Mouse (Mus musculus) frontal cortex, postnatal 14 days (tissue): ENCODE results near the gene Cct3.
A peak's percentile ranks its signal among the peaks of the same experiment; 100 is the strongest.
"Not testable (repeated sequence)": the region's sequence is repeated elsewhere in the genome, so short reads cannot be mapped to it uniquely, and the experiment has no call there.

Source experiments
- DNase-seq, 2 experiments: peaks; one replicate each; pipeline ENCODE4 v3.0.0; 2022; ENCODE audit warnings: low spot score in 2 of 2

Cct3 gene

GRCm38 (mm10) chr3:88291970-88292369, 4.9 kb upstream of the Cct3 start:
- no peak for DNase-seq

- DNase-seq = not testable (repeated sequence)
Observed at GRCm38 (mm10) chr3:88295272-88295671, 1.6 kb upstream of the Cct3 start.

DNA sequence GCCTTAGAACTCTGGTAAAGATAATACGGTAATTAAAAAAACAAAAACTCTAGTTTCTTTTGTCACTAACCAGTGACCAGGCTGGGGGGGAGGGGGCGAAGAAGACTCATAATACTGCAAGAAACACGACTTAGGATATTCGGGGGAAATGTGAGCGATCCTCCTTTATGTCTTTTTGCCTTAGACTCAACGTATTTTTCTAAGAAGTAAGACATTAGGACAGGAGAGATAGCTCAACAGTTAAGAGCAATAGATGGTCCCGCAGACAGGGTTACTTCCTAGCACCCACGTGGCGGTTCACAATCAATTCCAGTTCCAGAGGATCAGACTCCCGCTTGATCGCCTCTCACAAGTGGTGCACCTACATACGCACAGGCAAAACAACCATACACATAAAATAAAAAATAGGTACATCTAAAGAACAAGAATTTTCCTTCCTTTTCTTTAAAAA, 781 bp upstream of the Cct3 start:
- no peak for DNase-seq

- no peak for DNase-seq
Observed at GRCm38 (mm10) chr3:88297321-88297851, 470 bp downstream of the Cct3 start.

DNA sequence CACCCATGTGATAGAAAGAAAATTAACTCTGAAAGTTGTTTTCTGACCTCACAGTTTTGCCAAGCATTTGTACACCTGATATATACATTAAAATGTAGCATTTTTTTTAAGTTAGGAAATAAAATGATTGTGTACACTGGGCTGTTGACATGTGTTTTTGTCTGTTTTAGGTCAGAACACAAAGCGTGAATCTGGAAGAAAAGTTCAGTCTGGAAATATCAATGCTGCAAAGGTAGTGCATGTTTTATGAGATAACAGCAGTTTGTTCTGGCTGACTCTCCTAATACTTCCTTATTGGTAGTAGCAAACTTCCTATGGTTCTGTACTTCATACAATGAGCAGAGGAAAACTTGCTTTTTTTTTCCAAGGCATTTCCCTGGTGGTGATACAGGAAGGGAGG, 2.3 kb downstream of the Cct3 start:
- no peak for DNase-seq

DNA sequence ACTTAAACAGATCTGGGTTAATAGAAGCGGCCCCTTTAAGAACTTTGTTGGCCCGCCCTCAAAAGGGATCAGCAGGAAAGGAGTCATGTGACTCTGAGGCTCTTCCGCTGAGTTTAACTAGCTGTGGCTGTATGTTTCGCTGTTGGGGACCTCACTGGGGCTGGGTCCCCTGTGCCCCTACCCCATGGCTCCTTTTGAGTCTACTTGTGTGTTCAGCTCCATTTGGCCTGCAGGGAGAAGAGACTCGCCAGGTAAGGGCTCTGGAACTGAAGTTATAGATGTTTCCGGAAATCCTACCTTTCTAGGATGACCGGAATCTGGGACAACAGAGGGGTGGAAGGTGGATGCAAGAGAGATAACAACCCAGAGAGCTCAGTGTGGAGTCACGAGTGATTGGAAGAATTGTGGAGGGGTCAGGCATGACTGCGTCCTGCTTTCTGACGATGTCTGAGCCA, 28.1 kb downstream of the Cct3 start, which contains the start of gene Glmp:
Glmp (plus strand) TSS at position 73 of the 455 bp plus-strand sequence.
- peak in 1 of 2 experiments; percentile 40 for DNase-seq

DNA sequence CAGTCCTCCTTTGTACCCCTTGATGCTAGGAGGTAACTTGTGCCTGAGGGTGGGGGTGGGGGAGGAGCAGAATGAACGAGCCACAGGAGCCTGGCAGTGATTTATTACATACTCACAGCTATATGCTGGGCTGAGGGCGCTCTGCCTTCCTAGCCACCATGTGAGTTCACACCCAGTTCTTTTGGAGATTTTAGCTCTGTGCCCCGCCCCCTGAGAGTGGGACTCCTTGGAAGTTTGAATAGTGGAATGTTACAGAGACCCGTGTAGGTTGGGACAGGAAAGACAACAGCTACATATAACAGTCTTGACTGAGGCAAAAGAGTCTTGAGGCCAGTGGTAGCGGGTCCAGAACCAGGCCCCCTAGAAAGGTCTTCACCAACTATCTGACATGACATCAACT, 32.0 kb downstream of the Cct3 start:
- no peak for DNase-seq

DNA sequence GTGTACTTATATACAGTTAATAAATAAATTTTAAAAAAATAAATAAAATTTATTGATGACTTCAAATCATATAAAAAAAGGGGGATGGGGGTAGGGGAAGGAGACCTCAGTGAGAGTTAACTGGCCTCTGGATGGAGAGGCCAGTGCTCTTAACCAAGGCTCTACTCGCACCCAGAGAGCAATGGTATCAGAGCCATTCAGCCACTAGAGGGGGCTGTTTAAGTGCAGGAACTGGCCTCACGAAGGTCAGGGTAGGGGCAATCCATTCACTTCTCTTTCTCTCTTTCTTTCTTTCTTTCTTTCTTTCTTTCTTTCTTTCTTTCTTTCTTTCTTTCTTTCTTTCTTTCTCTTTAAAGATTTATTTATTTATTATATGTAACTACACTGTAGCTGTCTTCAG, 34.4 kb downstream of the Cct3 start:
- DNase-seq = no peak

- DNase-seq = no peak
Observed at GRCm38 (mm10) chr3:88334029-88334658, 37.2 kb downstream of the Cct3 start.

DNA sequence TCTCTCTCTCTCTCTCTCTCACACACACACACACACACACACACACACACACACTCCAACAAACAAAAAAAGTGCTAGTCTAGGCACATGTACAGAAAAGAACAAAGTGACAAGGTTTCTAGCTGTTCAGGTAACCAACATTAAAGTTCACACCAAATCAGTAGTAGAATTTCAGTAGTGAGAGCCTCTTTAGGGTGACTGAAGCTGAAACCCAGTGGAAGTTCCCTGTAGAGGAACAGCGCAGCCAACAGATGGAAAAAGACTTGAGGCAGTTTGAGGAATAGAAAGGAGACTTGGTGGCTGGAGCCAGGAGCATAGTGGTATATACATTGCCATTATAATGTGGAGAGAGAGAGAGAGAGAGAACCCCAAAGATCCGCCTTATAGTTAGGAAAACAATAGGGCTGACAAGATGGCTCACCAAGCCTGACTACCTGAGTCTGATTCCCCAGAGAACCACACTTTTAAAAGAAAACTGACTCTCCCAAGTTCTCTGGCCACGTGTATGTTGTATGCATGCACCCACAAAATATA, 38.1 kb downstream of the Cct3 start:
- no peak for DNase-seq

DNA sequence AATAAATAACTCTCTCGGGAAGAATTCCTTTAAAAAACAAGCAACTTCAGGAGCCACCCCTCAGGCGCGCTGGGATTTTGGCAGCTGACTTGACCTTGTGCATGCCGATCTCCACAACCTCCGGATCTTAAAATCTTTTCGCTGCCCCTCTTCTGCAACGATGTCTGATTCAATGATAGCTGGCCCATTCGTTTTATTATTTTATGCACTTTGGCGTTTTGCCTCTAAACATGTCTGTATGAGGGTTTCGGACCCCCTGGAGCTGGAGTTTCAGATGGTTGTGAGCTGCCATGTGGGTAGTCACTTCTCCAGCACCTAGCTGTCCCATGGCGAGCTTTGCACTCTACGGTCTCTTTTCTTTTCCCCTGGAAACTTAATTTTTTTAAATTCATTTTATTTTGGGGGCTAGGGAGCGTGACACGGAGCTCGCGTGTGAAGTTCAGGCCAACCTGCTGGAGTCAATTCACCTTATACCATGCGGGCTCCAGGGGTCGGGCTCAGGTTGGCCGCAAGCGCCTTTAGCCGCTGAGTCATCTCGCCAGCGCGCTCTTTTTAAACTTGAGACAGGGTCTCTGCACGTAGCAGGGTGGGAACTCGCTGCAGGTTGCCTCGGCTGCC, 38.6 kb downstream of the Cct3 start:
- no peak for DNase-seq

- peak; percentile 93 to 94 for DNase-seq
Observed at GRCm38 (mm10) chr3:88336058-88337013, 39.4 kb downstream of the Cct3 start, which contains the start of the genes Tmem79 and Smg5. Tmem79 (minus strand) TSS chr3:88336148. Smg5 (plus strand) TSS chr3:88336260.

DNA sequence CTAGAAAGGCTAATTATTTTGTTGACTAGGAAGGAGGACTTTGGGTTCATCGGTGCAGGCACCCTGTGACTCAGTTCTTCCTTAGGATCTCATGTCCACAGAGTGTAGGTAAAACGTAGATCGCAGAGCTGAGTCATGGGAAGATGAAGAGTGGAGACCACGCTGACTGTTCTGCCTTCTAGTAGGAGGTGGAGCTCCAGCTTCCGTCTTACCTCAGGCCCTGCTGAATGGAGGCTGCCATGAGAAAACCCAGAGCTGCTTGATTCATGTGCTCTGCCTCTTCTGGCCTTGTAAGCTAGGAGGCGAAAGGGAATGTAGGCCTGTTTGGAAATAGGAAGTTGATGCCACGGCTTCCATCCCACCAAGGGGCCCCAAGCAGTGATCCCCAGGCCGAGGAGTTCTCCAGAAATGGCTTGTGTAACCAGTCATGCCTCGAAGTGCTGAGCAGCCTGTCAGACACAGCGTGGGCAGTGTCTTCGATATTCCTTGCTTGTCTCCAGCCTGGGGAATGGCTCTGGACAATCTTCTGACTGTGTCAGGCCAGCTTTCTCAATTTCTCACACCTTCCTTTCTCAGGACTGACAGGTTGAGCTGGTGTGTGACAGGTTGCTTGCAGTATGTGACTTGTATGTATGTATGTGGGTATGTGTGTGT, 40.6 kb downstream of the Cct3 start:
- DNase-seq = no peak

- DNase-seq = no peak
Observed at GRCm38 (mm10) chr3:88338316-88338715, 41.4 kb downstream of the Cct3 start.

DNA sequence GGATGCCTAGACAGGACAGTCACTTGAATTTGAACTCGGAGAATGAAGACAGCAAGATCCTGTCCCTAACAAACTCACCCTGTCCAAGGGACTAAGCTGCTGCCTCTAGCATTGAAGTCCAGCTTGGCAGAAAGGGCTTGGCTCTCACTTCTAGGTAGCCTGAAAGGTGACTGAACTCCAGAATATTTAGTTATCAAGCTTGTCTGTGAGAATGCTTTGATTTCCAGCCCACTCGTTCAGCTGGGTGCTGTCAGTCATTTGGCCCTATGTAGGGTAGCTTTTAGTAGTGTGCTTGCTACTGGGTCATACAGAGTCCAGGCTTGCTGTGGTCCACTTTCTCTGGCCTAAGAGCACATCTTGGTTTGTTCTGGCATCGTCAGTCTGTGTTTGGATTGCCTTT, 42.1 kb downstream of the Cct3 start:
- DNase-seq = no peak

- DNase-seq = no peak
Observed at GRCm38 (mm10) chr3:88350732-88351131, 53.8 kb downstream of the Cct3 start.

DNA sequence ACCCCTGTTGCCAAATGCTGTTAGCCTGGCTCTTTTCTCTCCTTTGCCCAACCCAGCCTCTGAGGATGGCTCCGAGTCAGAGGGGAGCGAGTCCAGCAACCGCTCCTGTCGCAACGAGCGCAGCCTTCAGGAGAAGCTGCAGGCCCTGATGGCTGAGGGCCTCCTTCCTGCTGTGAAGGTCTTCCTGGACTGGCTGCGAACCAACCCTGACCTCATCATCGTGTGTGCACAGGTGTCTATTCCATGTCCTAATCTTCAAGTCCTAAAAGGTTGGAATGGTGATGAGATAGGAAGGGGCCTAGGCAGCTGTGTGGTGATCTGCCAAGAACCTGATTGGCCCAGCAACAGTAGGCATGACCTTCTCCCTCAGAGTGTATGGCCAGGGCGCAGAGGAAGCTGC, 56.0 kb downstream of the Cct3 start:
- no peak for DNase-seq

DNA sequence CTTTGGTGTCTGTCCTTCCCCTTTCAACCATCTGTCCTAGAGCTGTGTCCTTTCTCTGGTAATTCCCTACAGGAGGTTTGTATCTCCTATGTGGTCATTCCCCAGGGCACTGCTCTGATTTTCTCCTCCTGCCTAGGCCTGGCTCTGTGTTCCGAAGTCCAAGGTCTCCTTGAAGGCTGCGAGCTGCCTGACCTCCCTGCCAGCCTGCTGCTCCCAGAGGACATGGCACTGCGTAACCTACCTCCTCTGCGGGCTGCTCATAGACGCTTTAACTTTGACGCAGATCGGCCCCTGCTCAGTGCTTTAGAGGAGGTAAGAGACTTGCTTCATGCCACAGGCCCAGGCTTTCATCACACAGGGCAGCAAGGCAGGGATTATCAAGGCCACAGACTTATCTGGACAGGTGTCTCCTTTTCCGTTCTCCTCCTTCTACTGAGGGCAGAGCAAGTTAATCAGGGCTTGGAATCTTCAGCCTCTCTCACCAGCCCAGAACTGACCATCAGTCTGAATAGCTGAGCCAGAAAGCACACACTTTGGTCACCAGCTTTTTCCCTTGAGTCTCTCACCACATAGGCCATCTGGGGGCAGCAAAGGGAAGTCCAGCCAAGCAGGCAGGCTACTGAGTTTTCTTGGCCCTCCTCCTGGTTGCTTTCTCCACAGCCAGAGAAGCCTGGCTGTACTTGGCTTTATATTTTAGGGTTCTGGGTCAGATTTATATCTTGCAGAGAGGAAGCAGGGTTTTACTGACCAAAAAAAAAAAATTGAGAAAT, 57.7 kb downstream of the Cct3 start:
- no peak for DNase-seq

GRCm38 (mm10) chr3:88359584-88359983, 62.7 kb downstream of the Cct3 start:
- DNase-seq = no peak

DNA sequence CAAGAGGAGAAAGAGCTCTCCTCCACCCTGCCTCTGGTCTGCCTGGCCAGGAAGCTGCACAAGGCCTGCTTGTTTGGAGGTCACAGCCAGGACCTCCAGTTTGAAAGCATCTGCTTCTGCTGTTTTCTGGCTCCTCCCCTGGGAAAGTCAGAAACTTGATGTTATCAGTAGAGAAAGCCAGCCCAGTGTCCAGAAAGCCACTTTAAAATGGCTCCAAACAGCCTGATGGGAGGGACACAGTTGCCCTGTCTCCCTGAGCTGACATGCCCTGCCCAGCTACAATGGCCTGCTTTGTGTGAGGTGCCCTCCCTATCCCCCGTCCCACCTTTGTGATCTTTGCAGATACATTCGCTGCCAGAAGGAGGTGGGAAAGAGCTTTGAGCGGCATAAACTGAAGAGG, 63.1 kb downstream of the Cct3 start:
- no peak for DNase-seq
